Mouse (Mus musculus) liver, embryonic 16.5 days (tissue): ENCODE measurements around the gene Kalrn. TPM values are rescaled to one million over a fixed set of nuclear protein-coding genes. Genes with fewer than 3 reads are reported as not detected.

Source experiments
- ATAC-seq: fragments of 200-750 bp; cut with Nextera tagmentation; 2 replicates; pipeline ENCODE4 v1.8.0; 2017; ENCODE audit warnings: low read depth, mild to moderate bottlenecking, moderate number of reproducible peaks, moderate library complexity
- H3K27ac ChIP-seq: fragments of 300-500 bp; sonication (generic); 2 replicates; pipeline ENCODE4 v1.5.1; 2014; ENCODE audit warnings: mild to moderate bottlenecking, low read length
- H3K27me3 ChIP-seq: fragments of 300-500 bp; sonication (generic); 2 replicates; pipeline ENCODE4 v1.6.1; 2014; ENCODE audit warnings: low read depth, low read length, mixed read lengths; ENCODE audit not compliant: control insufficient read depth, insufficient read depth
- H3K36me3 ChIP-seq: fragments of 300-500 bp; sonication (generic); 2 replicates; pipeline ENCODE4 v1.6.1; 2014; ENCODE audit warnings: mild to moderate bottlenecking; ENCODE audit not compliant: control insufficient read depth, insufficient read depth
- H3K4me1 ChIP-seq: fragments of 300-500 bp; sonication (generic); 2 replicates; pipeline ENCODE4 v1.6.1; 2014; ENCODE audit warnings: low read depth, low read length, mixed read lengths; ENCODE audit not compliant: control insufficient read depth
- H3K4me2 ChIP-seq: fragments of 300-500 bp; sonication (generic); 2 replicates; pipeline ENCODE4 v1.6.1; 2014; ENCODE audit warnings: low read depth, low read length, mixed read lengths
- H3K4me3 ChIP-seq: fragments of 300-500 bp; sonication (generic); 2 replicates; pipeline ENCODE4 v1.5.1; 2014; ENCODE audit warnings: low read depth, mild to moderate bottlenecking, low read length
- H3K9ac ChIP-seq: fragments of 300-500 bp; sonication (generic); 2 replicates; pipeline ENCODE4 v1.6.1; 2014; ENCODE audit warnings: low read depth, low read length
- H3K9me3 ChIP-seq: fragments of 300-500 bp; sonication (generic); replicated peaks from 2 replicates; pipeline ENCODE4 v1.6.1; 2016; ENCODE audit warnings: low read length; ENCODE audit not compliant: control insufficient read depth
- WGBS: fragments of 180-500 bp; shearing (Covaris S2); extraction: QIAGEN DNeasy Blood & Tissue Kit; methylation state at CpG from one replicate; pipeline ENCODE4 v1.1.7; 2014; ENCODE audit not compliant: insufficient replicate concordance; 5-methylcytosine and 5-hydroxymethylcytosine counted together
- polyA plus RNA-seq: library from polyadenylated mRNA; unstranded; fragments of >200 nt; fragmentation: Nextera tagmentation; extraction: Ambion mirVana; gene quantifications from 2 replicates; pipeline ENCODE4 v1.2.1, GENCODE M21; 2015

The Kalrn gene
- polyA plus RNA-seq, 1 experiment from 2014 or later: 11.2 TPM

- WGBS: 84% methylated on average over 2 of the region's 2 CpGs
- H3K4me1 ChIP-seq: no peaks in the 10 kb centered on the region
Measured at GRCm38 (mm10) chr16:34542341-34542740, 31.0 kb downstream of the Kalrn start.

GRCm38 (mm10) chr16:34538679-34539185 lies 34.6 kb downstream of the Kalrn start:
- no peaks in the 10 kb centered on the region for H3K36me3 ChIP-seq
- 56% methylated on average over 5 of the region's 5 CpGs for WGBS
- no peak for ATAC-seq

More at GRCm38 (mm10) chr16:34542341-34542740, 31.0 kb downstream of the Kalrn start:
- Histone ChIP-seq H3K27ac (no peak overlapping the region), H3K9me3 (no peaks in the 10 kb centered on the region), H3K9ac (no peak overlapping the region), H3K27me3 (no peaks in the 10 kb centered on the region), H3K4me2 (no peak overlapping the region), H3K4me3 (no peak overlapping the region), H3K36me3 (no peaks in the 10 kb centered on the region)
- ATAC-seq: no peak

GRCm38 (mm10) chr16:34536300-34536699 lies 37.0 kb downstream of the Kalrn start:
- H3K36me3 ChIP-seq: no peaks in the 10 kb centered on the region
- WGBS: 70% methylated on average over 6 of the region's 6 CpGs

More at GRCm38 (mm10) chr16:34538679-34539185, 34.6 kb downstream of the Kalrn start:
- no peak overlapping the region for H3K4me3 ChIP-seq
- no peak overlapping the region for H3K4me2 ChIP-seq
- H3K27me3 ChIP-seq: no peaks in the 10 kb centered on the region
- no peaks in the 10 kb centered on the region; the same call in 1 of the 2 replicates for H3K4me1 ChIP-seq
- H3K27ac ChIP-seq: no peak overlapping the region
- no peak overlapping the region for H3K9ac ChIP-seq
- H3K9me3 ChIP-seq: no peaks in the 10 kb centered on the region

GRCm38 (mm10) chr16:34535135-34535534 lies 38.2 kb downstream of the Kalrn start:
- Histone ChIP-seq H3K4me2 (no peak overlapping the region), H3K4me3 (no peak overlapping the region), H3K4me1 (no peaks in the 10 kb centered on the region; the same call in 1 of the 2 replicates), H3K27me3 (no peaks in the 10 kb centered on the region), H3K36me3 (no peaks in the 10 kb centered on the region), H3K27ac (no peak overlapping the region), H3K9ac (no peak overlapping the region), H3K9me3 (no peaks in the 10 kb centered on the region)
- ATAC-seq: peak; percentile 41; the same call in 1 of the 2 replicates
- 8% methylated on average over 7 of the region's 7 CpGs for WGBS

More at GRCm38 (mm10) chr16:34536300-34536699, 37.0 kb downstream of the Kalrn start:
- H3K4me3 ChIP-seq: no peak overlapping the region
- no peak overlapping the region for H3K4me2 ChIP-seq
- no peaks in the 10 kb centered on the region for H3K27me3 ChIP-seq
- H3K4me1 ChIP-seq: no peaks in the 10 kb centered on the region; the same call in 1 of the 2 replicates
- no peaks in the 10 kb centered on the region for H3K9me3 ChIP-seq
- no peak overlapping the region for H3K27ac ChIP-seq
- no peak overlapping the region for H3K9ac ChIP-seq
- ATAC-seq: no peak

- Histone ChIP-seq H3K4me3 (no peak overlapping the region), H3K9me3 (no peaks in the 10 kb centered on the region), H3K27ac (no peak overlapping the region), H3K36me3 (no peaks in the 10 kb centered on the region), H3K27me3 (no peaks in the 10 kb centered on the region), H3K9ac (no peak overlapping the region), H3K4me1 (no peaks in the 10 kb centered on the region; the same call in 1 of the 2 replicates), H3K4me2 (no peak overlapping the region)
- ATAC-seq: no peak
- WGBS: 3% methylated on average over 1 of the region's 1 CpGs
Measured at GRCm38 (mm10) chr16:34531506-34531905, 41.8 kb downstream of the Kalrn start.

- ATAC-seq: no peak
- no peak overlapping the region for H3K27ac ChIP-seq
- no peak overlapping the region for H3K4me2 ChIP-seq
- H3K9ac ChIP-seq: no peak overlapping the region
- no peaks in the 10 kb centered on the region for H3K27me3 ChIP-seq
- no peaks in the 10 kb centered on the region for H3K36me3 ChIP-seq
- no peak overlapping the region for H3K4me3 ChIP-seq
- H3K9me3 ChIP-seq: no peaks in the 10 kb centered on the region
- WGBS: 61% methylated on average over 5 of the region's 5 CpGs
- H3K4me1 ChIP-seq: no peaks in the 10 kb centered on the region
Measured at GRCm38 (mm10) chr16:34530029-34530428, 43.3 kb downstream of the Kalrn start.

- Histone ChIP-seq H3K27ac (no peak overlapping the region), H3K9ac (no peak overlapping the region), H3K4me2 (no peak overlapping the region), H3K36me3 (no peaks in the 10 kb centered on the region), H3K27me3 (no peaks in the 10 kb centered on the region), H3K4me3 (no peak overlapping the region), H3K9me3 (no peaks in the 10 kb centered on the region), H3K4me1 (no peaks in the 10 kb centered on the region)
- 58% methylated on average over 5 of the region's 5 CpGs for WGBS
- ATAC-seq: no peak
Measured at GRCm38 (mm10) chr16:34528234-34528983, 44.9 kb downstream of the Kalrn start.

- H3K9ac ChIP-seq: no peak overlapping the region
- WGBS: 62% methylated on average over 7 of the region's 7 CpGs
- H3K9me3 ChIP-seq: no peaks in the 10 kb centered on the region
- H3K4me1 ChIP-seq: no peaks in the 10 kb centered on the region
- H3K36me3 ChIP-seq: no peaks in the 10 kb centered on the region
- no peaks in the 10 kb centered on the region for H3K27me3 ChIP-seq
- no peak overlapping the region for H3K4me3 ChIP-seq
- no peak for ATAC-seq
- no peak overlapping the region for H3K27ac ChIP-seq
- no peak overlapping the region for H3K4me2 ChIP-seq
Measured at GRCm38 (mm10) chr16:34526378-34526777, 47.0 kb downstream of the Kalrn start.

- ATAC-seq: no peak
- Histone ChIP-seq H3K27me3 (no peaks in the 10 kb centered on the region), H3K27ac (no peak overlapping the region), H3K36me3 (no peaks in the 10 kb centered on the region), H3K4me3 (no peak overlapping the region), H3K9me3 (no peaks in the 10 kb centered on the region), H3K4me1 (no peaks in the 10 kb centered on the region), H3K4me2 (no peak overlapping the region), H3K9ac (no peak overlapping the region)
- 65% methylated on average over 8 of the region's 8 CpGs for WGBS
Measured at GRCm38 (mm10) chr16:34525866-34526265, 47.5 kb downstream of the Kalrn start.
